Mouse (Mus musculus) adrenal gland, postnatal 4 days (tissue): ENCODE measurements at regions not wholly inside any gene's neighbourhood (a gene's known extent, or its start where the extent isn't known, plus 50 kb on each side); places are given as distances from the start of the nearest gene placed in this dataset.

Source experiments
- DNase-seq, 2 experiments: peaks; one replicate each; pipeline ENCODE4 v3.0.0; 2021 to 2022; ENCODE audit warnings: low spot score in 2 of 2, mixed read lengths in 2 of 2

DNA sequence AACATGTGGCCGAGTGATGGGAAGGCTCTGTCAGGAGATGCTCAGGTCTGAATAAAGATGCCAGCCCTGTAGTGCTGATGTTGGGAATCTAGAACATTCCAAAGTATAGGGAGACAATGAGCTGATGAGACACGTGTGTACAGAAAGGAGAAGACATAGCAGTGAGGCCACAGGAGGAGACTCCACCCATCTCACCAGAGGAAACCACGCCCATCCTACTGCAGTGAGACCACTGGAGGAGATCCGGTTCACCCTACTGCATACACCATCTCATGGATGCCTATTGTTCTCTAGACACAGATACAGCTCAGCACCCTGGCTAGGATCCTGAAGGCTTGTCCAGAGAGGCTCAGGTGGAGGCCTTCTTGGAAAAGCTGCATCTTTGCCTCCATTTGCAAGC, 120.6 kb upstream of the Runx1 start:
- no peak for DNase-seq

DNA sequence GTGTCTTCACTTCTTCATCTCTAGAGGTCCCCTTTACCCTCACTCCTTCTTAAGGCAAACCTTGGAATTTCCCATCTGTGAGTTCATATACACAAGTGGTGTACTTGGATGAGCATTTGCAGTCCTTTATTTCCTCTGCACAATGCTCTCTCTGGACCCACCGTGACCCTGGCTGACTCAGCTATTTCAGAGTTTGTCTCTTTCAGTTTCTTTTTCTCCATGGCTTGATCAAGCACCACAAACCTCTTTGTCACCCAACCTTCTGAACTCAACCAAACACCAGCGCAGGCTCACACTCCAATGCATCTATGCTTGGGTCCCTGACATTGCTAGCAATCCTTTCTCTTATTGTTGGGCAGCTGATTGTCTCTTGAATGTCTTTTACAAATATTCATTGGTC, 118.0 kb upstream of the Runx1 start:
- no peak for DNase-seq

DNA sequence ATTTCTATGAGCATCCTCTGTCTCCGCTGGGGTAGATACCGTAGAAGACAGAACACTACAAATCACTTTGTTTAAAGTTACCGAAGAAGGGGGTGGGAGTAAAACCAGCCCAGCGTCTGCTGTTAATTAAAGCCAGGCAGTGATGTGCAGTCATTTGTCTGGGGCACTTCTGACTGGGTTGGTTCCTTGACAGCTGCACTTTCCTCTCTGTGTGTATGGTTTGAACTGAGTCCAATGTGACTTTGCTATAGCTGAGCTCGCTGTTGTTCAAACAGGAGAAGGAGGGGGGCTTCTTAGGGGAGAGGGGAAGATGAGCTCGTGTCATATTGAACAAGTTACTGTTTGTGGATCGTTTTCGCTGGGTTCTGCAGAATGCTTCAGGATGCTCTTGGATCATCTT, 113.7 kb upstream of the Runx1 start:
- no peak for DNase-seq

DNA sequence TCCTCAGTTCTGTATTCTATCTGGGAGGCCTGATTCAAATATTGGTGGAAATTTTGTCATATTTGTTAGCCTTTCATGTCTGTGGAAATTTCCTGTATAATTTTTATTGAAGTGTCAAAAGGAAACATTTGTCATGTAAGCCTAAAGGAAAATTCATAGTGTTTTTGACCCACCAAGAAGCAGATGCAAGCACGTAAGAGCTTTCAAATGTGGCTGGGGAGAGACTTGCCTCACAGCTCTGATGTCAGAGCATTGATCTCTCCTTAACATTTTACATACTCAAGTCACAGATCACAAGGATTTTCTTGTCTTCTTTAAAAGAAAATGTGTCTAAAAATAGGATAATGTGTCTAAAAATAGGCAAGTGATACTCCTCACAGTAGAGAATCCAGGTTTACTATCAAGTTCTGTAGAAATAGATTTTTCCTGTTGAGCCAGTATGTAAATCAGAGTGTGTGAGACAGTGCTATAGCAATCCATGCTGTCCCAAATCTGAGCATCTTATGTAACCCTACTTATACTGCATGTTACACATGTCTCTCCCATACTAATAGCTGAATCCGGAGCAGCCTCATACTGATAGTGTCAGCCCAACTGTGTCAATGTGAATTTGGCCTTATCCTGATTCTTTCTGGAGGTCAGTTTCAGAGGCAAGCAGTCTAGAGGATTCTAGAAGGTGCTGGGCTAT, 110.0 kb upstream of the Runx1 start:
- no peak for DNase-seq

DNA sequence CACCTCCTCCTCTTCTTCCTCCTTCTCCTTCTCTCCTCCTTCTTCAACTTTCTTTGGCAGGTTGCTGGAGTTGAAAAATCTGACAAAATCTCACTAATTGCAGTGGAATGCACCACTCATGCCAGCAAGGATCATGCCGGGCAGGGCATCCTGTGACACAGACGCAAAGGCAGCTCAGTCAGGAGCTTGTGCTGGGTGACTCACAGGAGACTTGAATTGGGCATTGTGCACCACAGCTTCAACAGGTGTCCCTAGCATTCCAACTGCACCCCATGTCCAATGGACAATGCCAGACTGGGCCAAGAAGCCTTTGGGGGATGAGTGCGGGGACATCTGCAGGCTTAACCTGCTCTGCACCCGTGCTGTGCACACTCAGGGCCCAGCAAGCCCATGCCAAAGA, 104.2 kb upstream of the Runx1 start:
- no peak for DNase-seq

DNA sequence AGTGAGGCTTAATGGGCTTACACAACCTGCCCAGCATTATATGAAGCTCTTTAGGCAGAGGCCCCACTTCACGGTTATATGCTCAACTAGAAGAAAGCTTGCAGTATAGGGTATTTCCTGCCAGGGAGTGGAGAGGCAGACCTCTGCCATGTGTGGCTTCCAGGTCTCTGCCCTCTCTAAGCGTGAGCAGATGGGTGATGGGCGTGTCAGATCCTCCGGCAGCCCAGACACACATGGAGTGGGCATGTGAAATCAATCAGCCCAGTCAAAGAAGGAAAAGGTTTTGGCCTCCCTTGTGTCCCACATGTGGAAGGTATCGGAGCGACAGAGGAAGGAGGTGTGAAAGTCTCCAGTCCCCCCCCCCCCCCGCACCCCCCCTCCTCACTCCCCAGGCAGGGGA, 102.3 kb upstream of the Runx1 start:
- no peak for DNase-seq

DNA sequence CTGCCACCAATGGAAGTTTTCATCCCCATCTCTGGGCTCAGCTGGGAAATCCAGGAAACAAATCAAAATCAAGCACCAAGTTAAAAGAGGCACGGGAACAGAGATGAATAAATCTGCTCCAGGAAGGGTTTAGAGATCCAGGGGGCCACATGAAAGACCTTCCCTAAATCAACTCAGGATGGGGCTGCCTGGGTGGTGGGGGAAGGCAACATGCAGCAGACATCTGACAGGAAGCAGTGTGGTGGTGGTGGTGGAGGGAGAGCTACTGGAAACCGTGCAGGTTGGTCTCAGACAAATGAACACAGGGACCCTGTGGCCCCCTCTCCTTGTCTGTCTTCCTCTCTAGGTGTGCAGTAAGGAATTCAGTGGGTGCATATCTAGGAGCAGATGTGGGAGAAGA, 101.7 kb upstream of the Runx1 start:
- no peak for DNase-seq

DNA sequence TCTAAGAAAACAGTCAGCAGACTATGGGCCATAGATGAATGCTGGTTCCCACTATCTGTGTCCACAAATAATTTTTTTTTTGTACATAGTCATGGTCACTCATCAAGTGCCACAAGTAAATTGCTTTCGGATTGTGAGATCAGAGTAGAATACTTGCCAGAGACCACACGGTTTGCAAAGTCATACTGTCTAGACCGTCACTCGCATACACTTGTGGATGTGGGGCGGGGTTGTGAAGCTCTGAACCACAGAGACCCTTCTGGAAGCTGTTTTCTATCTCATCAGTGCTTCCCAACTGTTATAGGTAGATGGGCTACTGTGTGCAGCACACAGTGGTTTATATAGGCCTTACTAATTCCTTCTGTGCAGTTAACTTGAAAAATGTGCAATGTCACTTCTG, 100.9 kb upstream of the Runx1 start:
- no peak for DNase-seq

DNA sequence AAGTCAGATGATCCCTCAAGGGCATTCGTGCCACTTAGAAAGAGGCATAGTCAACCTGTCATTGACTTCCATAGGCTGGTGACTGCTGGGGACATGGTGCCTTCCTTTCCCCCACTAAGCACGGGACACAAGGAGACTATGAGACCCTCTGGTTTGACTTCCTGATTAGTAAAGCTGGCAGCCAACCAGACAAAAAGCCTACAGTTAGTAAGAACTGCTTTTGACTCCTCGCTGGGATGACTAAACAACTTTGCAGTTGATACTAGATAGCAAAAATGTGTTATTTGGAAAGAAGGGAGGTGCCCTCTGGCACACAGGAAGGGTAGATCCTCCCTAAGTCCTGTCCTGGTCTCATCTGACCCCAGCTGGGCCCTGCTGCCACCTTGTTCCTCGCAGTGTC, 95.0 kb upstream of the Runx1 start:
- no peak for DNase-seq

DNA sequence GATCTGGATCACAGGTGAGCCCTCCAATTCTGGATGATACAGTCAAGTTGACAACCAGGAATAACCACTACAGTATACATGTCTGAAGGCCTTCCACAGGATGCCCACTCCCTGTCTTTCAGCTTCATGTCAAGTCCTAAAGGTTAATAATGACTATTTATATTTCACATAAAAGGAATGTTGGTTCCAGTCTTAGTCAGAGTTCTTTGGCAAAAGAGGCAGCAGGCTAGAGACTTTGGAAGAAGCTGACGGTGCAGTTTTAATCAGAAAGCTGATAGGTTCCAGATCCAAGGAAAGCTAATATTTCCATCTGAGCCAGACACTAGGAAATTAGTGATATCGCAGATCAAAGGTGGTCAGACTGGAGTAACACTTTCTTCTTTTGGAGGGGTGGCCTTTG, 91.4 kb upstream of the Runx1 start:
- no peak for DNase-seq

DNA sequence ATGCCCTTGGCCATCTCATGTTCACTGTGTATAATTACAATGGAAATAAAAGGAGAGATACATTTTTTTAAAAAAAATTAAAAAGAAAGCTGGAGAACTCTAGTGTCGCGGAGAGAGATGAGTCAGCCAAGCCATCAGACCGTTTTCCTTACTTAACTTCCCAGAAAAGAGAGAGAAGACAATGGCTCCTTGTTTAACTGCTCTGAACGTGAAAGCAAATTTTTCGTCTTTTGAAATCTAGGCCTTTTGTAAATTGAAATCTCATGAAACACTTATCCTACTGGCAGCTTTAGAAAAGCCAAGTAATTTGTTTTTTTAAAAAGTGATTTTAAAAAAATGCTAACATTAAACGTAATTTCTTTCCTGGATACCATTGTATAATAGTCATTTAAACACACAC, 89.7 kb upstream of the Runx1 start:
- DNase-seq: no peak

DNA sequence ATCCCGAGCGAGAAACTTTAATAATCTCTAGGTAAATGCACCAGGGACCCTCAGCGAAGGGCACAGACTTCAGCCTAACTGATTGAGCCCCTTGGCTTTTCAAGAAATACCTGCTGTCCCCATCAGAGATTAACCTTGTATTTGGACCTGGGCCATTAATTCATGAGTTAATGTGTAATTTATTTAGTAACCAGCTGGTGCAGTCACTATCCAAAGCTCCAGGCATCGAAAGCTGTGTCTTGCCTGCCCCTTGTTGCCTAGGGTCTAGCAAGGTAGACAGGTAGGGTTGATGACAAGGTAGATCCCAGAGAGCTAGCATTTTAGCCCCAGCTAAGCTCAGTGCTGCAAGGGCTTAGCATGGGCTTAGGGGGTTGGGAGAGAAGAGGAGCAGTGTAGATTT, 80.9 kb upstream of the Runx1 start:
- DNase-seq: no peak

DNA sequence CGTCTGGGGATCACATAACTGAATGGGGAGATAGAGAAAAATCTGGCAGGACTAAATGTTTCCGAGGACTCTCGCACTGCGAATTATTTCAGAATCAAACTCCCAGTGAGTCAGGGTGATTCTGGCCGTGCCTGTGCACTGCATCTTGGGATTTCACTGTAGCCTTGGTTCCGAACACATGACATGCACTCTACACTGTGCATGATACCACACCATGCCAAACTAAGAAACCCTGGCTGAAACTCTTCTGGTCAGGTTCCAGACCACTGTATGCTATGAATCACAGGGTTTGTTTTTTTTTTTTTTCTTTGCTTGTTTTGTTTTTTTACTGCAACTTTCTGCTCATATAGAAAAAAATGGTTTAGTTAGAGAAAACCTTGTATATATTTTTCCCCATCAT, 79.7 kb upstream of the Runx1 start:
- no peak for DNase-seq

DNA sequence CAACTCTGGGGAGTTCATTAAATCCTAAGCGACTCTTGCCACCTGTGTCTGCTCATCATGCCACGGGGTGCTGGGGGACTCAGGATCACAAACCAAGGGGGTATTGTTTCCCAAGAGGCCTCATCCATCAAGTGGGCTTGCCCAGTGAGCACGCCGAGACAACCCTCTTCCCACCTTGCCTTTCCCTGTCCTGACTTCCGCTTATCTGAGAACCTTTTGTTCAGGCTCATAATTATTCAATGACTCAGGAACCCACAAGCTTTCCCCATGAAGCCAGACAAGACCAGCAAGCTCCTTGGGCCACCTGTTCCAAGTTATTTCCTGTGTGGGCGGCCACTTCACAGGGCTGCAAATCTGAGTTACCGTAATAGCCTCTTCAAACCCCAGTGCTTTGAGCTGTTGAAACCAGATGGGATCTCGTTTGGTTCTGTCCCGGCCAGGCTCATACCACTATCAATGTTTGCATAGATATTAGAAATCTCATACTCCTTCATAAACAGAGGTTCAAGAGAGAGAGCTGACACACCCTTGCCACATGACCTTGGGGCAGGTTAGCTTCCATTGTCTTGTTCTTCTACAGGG, 78.0 kb upstream of the Runx1 start:
- DNase-seq: no peak

DNA sequence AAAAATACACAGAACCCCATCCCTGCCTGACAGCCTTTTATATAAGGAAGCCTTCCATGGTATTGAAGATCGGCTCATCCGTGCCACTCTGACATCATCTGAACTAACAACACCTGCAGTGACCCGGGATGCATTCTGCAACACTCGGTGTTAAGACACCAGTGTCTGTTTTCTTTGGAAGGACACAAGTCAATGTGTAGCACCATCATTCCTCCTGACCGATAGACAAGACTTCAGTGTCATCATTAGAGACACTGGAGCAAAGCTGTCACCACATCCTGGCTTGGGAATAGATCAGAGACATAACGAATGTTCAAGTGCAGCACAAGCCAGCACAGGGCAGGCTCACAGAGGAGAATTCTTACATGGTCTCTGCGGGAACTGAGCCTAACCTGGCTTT, 77.5 kb upstream of the Runx1 start:
- DNase-seq: no peak

DNA sequence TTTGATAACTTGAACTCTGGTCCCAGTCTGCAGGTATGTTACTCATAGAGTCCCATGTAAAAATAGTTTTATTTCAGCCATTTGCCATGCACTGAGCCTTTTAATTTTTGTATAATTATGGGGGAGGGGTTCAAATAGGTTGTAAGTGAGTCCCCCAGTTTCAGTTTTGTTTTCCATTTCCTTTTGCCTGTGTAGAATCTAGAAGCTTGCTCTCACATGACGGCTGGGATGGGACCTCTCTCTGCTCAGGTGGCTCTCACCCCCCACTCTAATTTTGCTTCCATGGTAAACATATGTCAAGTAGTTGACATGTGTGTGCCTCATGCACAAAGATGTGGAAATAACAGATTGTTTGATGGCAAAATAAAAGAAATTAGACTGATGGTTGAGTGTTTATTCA, 73.8 kb upstream of the Runx1 start:
- DNase-seq: no peak

DNA sequence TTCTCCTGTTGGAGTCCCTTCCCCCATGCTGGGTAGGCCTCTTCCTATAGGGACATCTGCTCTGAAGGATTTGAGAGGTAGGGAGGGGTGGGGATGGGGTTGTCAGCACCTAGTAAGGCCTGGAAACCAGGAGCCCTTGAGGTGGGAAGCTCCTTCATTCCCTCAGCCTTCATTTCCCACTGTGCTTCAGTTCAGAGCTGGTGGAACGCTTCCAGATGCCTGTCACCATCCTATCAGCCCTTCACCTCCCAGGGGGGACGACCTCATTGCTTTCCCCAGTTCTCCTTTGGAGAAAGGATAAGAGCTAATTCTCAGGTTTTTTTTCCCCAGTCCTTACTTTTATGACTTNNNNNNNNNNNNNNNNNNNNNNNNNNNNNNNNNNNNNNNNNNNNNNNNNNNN, 65.8 kb upstream of the Runx1 start:
- no peak for DNase-seq

DNA sequence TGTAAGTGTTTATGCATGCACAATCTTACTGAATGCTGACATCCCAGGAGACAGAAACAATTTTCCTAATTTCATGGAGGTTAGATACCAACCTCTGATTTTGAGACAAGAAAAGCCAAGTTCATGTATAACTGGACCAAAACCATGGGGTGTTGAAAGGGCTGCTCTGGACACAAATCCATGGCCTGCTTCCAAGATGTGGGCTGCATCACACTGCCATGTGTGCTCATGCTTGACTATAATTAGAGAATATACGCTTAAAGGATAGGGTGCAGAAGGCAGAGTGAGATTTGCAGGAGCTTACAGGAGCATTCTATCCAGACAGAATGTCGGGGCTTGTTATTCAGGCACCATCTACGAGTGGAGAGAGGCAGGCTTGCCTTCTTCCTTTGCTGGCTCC, 64.8 kb upstream of the Runx1 start:
- no peak for DNase-seq

DNA sequence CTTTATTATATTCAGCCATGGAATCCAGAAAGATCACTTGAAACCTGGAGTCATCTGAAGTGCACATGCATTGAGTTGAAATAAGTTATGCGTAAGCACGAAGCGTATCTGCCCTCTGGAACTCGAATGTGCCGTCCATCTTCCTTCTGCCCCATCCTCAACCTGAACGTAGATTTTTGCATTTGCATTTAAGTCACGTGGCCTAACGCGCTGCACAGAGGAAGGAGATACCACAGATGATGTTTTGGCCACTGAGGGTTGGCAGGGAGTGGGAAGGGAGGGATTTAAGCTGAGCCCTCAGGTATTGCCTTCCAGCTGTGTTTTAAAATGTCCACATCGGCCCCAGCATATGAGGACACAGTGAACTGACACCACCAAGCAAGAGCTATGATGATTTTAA, 63.6 kb upstream of the Runx1 start:
- DNase-seq: no peak

DNA sequence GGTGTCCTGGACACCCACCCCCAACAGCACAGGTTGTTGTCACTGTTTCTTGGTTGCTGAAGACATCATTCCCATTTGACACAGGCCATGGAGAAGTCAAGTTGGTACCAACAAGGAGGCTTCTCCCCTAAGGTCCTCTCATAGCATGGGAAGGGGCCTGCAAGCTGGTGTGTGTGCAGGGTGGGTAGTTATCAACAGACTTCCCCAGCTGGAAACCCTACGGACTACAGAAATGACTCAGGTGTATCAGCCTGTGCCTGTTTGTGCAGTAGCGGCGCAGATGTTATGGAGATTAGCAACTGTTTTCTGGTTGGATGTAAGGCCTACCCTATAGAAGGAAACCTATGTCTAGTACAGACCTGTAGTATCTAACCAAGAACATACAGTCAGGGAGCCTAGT, 60.3 kb upstream of the Runx1 start:
- DNase-seq: no peak

DNA sequence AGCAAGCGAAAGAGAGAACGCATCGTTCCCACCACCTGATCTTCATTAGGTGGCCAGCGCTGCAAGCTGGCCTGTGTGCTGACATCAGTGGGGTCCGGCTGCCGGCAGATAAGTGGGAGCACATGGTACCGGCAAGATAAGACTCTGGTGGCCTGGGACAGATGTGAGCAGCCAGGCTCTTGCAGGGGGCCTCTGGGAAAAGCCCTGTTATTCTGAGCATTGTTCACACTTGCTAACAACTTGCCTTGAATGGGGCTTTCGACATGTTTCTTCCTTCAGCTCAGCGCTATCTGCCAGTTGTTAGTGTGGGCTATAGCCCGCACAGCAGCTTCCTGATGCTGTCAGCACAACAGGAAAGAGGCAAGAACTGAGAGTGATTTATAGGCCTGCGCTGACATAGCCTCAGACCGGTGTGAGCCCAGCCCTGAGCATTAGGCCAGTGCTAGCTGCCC, 57.9 kb upstream of the Runx1 start:
- no peak for DNase-seq

DNA sequence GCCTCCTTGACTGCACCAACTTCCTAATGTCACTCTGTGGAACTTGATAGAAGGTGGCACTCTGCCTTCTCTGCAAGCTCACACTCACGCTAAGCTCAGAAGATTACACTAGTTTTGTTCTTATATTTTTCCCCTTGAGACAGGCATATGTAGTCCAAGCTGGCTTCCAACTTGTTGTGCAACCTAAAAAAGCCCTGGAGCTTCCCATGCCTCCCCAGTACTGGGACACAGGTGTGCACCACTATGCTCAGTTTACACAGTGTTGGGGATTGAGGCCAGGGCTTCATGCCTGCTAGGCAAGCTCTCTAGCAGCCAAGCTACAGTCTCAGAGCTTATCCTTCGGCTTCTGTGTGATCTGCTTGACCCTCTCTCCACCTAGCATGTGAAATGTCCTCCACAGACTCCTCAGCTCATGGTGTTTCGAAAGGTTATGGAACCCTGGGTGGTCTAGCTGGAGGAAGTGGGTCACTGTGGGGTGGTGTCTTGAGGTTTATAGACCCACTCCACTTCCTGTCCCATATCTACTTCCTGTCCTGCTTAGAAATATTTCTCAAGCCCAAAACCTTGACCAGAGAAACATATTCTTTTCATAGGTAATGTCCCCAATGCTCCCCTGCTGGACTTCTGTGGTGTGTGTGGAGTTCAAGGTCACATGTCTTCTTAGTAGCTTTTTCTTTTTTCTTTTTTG, 54.6 kb upstream of the Runx1 start:
- no peak for DNase-seq

DNA sequence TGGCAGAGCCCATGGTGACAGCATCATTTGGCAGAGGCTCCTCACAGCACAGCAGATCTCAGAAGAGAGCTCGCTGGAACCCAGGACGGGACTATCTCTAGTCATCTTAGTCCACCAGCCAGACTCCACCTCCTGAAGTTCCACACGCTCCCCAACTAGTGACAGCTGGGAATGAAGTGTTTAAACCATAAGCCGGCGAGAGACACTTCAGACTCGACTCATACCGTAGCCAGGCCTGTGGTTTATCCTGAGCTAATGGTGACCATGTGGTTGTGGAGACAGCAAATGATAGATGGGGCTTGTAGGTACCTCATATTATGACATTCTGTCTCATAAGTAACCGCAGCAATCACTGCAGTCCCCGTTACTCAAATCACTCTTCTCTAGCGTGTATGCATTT, 52.1 kb upstream of the Runx1 start:
- DNase-seq: no peak
